Mouse (Mus musculus) hindbrain, embryonic 14.5 days (tissue): Measurements from ENCODE around the gene Ly6f. TPM values are rescaled to one million over a fixed set of nuclear protein-coding genes. Genes with fewer than 3 reads are reported as not detected.

ENCODE experiments used
- ATAC-seq: fragments of 200-750 bp; cut with Nextera tagmentation; 2 replicates; pipeline ENCODE4 v1.8.0; 2017; ENCODE audit warnings: moderate number of reproducible peaks, mild to moderate bottlenecking, moderate TSS enrichment, moderate library complexity; ENCODE audit not compliant: low FRiP score
- DNase-seq: peaks from one replicate; pipeline ENCODE4 v3.0.0-alpha.2; 2015; ENCODE audit warnings: low spot score
- H3K27ac ChIP-seq: fragments of 300-500 bp; sonication (generic); 2 replicates; pipeline ENCODE4 v1.5.1; 2014; ENCODE audit warnings: mild to moderate bottlenecking, moderate library complexity
- H3K27me3 ChIP-seq: fragments of 300-500 bp; sonication (generic); 2 replicates; pipeline ENCODE4 v1.6.1; 2014; ENCODE audit warnings: mild to moderate bottlenecking, low read length, mixed read lengths; ENCODE audit not compliant: control insufficient read depth, insufficient read depth
- H3K36me3 ChIP-seq: fragments of 300-500 bp; sonication (generic); replicated peaks from 2 replicates; pipeline ENCODE4 v1.6.1; 2014; ENCODE audit not compliant: control insufficient read depth, insufficient read depth
- H3K4me1 ChIP-seq: fragments of 300-500 bp; sonication (generic); replicated peaks from 2 replicates; pipeline ENCODE4 v1.6.1; 2014; ENCODE audit warnings: antibody characterized with exemption, low read length, mixed read lengths; ENCODE audit not compliant: control insufficient read depth, insufficient read depth
- H3K4me2 ChIP-seq: fragments of 300-500 bp; sonication (generic); replicated peaks from 2 replicates; pipeline ENCODE4 v1.6.1; 2014; ENCODE audit warnings: mild to moderate bottlenecking, moderate library complexity
- H3K4me3 ChIP-seq: fragments of 300-500 bp; sonication (generic); replicated peaks from 2 replicates; pipeline ENCODE4 v1.5.1; 2014; ENCODE audit warnings: mild to moderate bottlenecking, low read length
- H3K9ac ChIP-seq: fragments of 300-500 bp; sonication (generic); 2 replicates; pipeline ENCODE4 v1.6.1; 2014
- H3K9me3 ChIP-seq: fragments of 300-500 bp; sonication (generic); 2 replicates; pipeline ENCODE4 v1.6.1; 2016; ENCODE audit warnings: low read length; ENCODE audit not compliant: control insufficient read depth
- WGBS: fragments of 180-500 bp; shearing (Covaris S2); extraction: QIAGEN DNeasy Blood & Tissue Kit; methylation state at CpG from one replicate; pipeline ENCODE4 v1.1.7; 2014; 5-methylcytosine and 5-hydroxymethylcytosine counted together
- polyA plus RNA-seq: library from polyadenylated mRNA; unstranded; fragments of >200 nt; fragmentation: Nextera tagmentation; extraction: Ambion mirVana; gene quantifications from 2 replicates; pipeline ENCODE4 v1.2.1, GENCODE M21; 2014

Gene Ly6f
- polyA plus RNA-seq, 1 experiment from 2014 or later: not detected

DNA sequence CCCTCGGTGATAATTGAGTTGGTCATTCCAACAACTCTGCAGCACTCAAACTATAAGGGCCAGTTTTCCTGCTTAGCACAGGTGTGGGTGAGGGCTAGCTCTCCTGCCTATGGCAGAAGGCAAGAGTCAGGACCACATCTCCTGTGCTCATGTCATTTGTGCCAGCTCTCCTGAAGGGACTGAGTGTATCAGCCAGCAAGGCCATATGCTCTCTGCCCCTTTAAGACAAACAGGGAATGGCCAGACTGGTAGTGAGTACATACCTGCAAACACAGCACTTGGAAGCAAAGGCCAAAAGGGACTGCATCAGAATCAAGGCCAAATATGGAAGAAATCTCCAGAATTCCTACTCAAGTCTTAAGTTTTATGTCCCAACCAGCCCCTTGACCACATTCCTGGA lies 41.7 kb downstream of the Ly6f start:
- no peak overlapping the region for H3K4me2 ChIP-seq
- DNase-seq (no peak), ATAC-seq (no peak)
- 95% methylated on average over 1 of the region's 1 CpGs for WGBS
- H3K27me3 ChIP-seq: no peaks in the 10 kb centered on the region
- no peak overlapping the region for H3K27ac ChIP-seq
- H3K4me1 ChIP-seq: no peaks in the 10 kb centered on the region
- no peaks in the 10 kb centered on the region for H3K36me3 ChIP-seq
- no peaks in the 10 kb centered on the region for H3K9me3 ChIP-seq
- no peak overlapping the region for H3K4me3 ChIP-seq
- H3K9ac ChIP-seq: no peak overlapping the region

- H3K4me1 ChIP-seq: no peaks in the 10 kb centered on the region
- no peak overlapping the region for H3K9ac ChIP-seq
- ATAC-seq: no peak
- H3K27me3 ChIP-seq: no peaks in the 10 kb centered on the region
- H3K4me3 ChIP-seq: no peak overlapping the region
- no peaks in the 10 kb centered on the region for H3K9me3 ChIP-seq
- no peak for DNase-seq
- 89% methylated on average over 2 of the region's 2 CpGs for WGBS
- no peak overlapping the region for H3K4me2 ChIP-seq
- H3K36me3 ChIP-seq: no peaks in the 10 kb centered on the region
- no peak overlapping the region for H3K27ac ChIP-seq
Measured at GRCm38 (mm10) chr15:75314421-75314820, 46.2 kb downstream of the Ly6f start.

GRCm38 (mm10) chr15:75317255-75317654 lies 49.0 kb downstream of the Ly6f start:
- no peak overlapping the region for H3K4me3 ChIP-seq
- no peak overlapping the region for H3K27ac ChIP-seq
- no peaks in the 10 kb centered on the region for H3K36me3 ChIP-seq
- WGBS: 67% methylated on average over 2 of the region's 2 CpGs
- DNase-seq: no peak
- H3K9ac ChIP-seq: no peak overlapping the region
- H3K9me3 ChIP-seq: peaks cover 17% of the 10 kb centered on the region
- no peak overlapping the region for H3K4me2 ChIP-seq
- no peak for ATAC-seq
- no peaks in the 10 kb centered on the region for H3K27me3 ChIP-seq
- no peaks in the 10 kb centered on the region for H3K4me1 ChIP-seq

GRCm38 (mm10) chr15:75318584-75318983 lies 50.4 kb downstream of the Ly6f start:
- H3K4me3 ChIP-seq: no peak overlapping the region
- ATAC-seq (no peak), DNase-seq (no peak)
- no peak overlapping the region for H3K9ac ChIP-seq
- no peaks in the 10 kb centered on the region for H3K36me3 ChIP-seq
- no peaks in the 10 kb centered on the region for H3K27me3 ChIP-seq
- no peak overlapping the region for H3K4me2 ChIP-seq
- H3K9me3 ChIP-seq: peaks cover 29% of the 10 kb centered on the region
- 91% methylated on average over 3 of the region's 3 CpGs for WGBS
- H3K4me1 ChIP-seq: no peaks in the 10 kb centered on the region
- H3K27ac ChIP-seq: no peak overlapping the region

- ATAC-seq: no peak
- 92% methylated on average over 3 of the region's 3 CpGs for WGBS
- Histone ChIP-seq H3K27me3 (no peaks in the 10 kb centered on the region), H3K9ac (no peak overlapping the region), H3K9me3 (peaks cover 29% of the 10 kb centered on the region), H3K4me3 (no peak overlapping the region), H3K27ac (no peak overlapping the region), H3K4me1 (no peaks in the 10 kb centered on the region), H3K4me2 (no peak overlapping the region), H3K36me3 (no peaks in the 10 kb centered on the region)
- no peak for DNase-seq
Measured at GRCm38 (mm10) chr15:75320104-75320503, 51.9 kb downstream of the Ly6f start.

Other genes with a start within 250 kb of the Ly6f start
- 5.6 and 5.9 TPM in 2 replicates for gene Ly6c1, start 219.6 kb upstream of the Ly6f start, polyA plus RNA-seq
- gene Ly6c2, start 156.5 kb upstream of the Ly6f start, polyA plus RNA-seq: 0.39 TPM in 1 of 2 replicates, not detected in the other
- not detected in 2 replicates for gene Ly6g, start 113.2 kb upstream of the Ly6f start, polyA plus RNA-seq
- not detected in 2 replicates for gene BC025446, start 52.0 kb upstream of the Ly6f start, polyA plus RNA-seq